Mouse (Mus musculus) embryo, embryonic 11.5 days (tissue): ENCODE measurements around the gene Tbc1d10c.
A peak's percentile ranks its signal among the peaks of the same experiment; 100 is the strongest.

Experiments
- DNase-seq: peaks from one replicate; pipeline ENCODE4 v3.0.0-alpha.2; 2012; ENCODE audit warnings: low read depth, low spot score

Tbc1d10c gene

GRCm38 (mm10) chr19:4190831-4191334, at the start of gene Tbc1d10c:
Gene Tbc1d10c (minus strand): TSS chr19:4191284.
- no peak for DNase-seq

GRCm38 (mm10) chr19:4240247-4240668, 49.2 kb upstream of the Tbc1d10c start:
- DNase-seq = no peak

- no peak for DNase-seq
Measured at GRCm38 (mm10) chr19:4234548-4234947, 43.5 kb upstream of the Tbc1d10c start.

GRCm38 (mm10) chr19:4232651-4233050, 41.6 kb upstream of the Tbc1d10c start:
- DNase-seq = no peak

- DNase-seq = no peak
Measured at GRCm38 (mm10) chr19:4232186-4232572, 41.1 kb upstream of the Tbc1d10c start.

GRCm38 (mm10) chr19:4231253-4232185, 40.4 kb upstream of the Tbc1d10c start, which contains the start of gene Pold4:
Gene Pold4 (plus strand): TSS chr19:4231899.
- DNase-seq = peak; percentile 86

GRCm38 (mm10) chr19:4230415-4230814, 39.3 kb upstream of the Tbc1d10c start:
- DNase-seq = no peak

- no peak for DNase-seq
Measured at GRCm38 (mm10) chr19:4229451-4230076, 38.5 kb upstream of the Tbc1d10c start.

- no peak for DNase-seq
Measured at GRCm38 (mm10) chr19:4228891-4229290, 37.8 kb upstream of the Tbc1d10c start.

- peak; percentile 79 for DNase-seq
Measured at GRCm38 (mm10) chr19:4227894-4228678, 37.0 kb upstream of the Tbc1d10c start.

- DNase-seq = no peak
Measured at GRCm38 (mm10) chr19:4227446-4227845, 36.4 kb upstream of the Tbc1d10c start.

- no peak for DNase-seq
Measured at GRCm38 (mm10) chr19:4226779-4227178, 35.7 kb upstream of the Tbc1d10c start.

- DNase-seq = no peak
Measured at GRCm38 (mm10) chr19:4222165-4222564, 31.1 kb upstream of the Tbc1d10c start.

- no peak for DNase-seq
Measured at GRCm38 (mm10) chr19:4220957-4221743, 30.1 kb upstream of the Tbc1d10c start.

- no peak for DNase-seq
Measured at GRCm38 (mm10) chr19:4220416-4220815, 29.3 kb upstream of the Tbc1d10c start.

- DNase-seq = no peak
Measured at GRCm38 (mm10) chr19:4219943-4220342, 28.9 kb upstream of the Tbc1d10c start.

- no peak for DNase-seq
Measured at GRCm38 (mm10) chr19:4218784-4219183, 27.7 kb upstream of the Tbc1d10c start.

- no peak for DNase-seq
Measured at GRCm38 (mm10) chr19:4218293-4218692, 27.2 kb upstream of the Tbc1d10c start.

- DNase-seq = no peak
Measured at GRCm38 (mm10) chr19:4217855-4218254, 26.8 kb upstream of the Tbc1d10c start.

- no peak for DNase-seq
Measured at GRCm38 (mm10) chr19:4217140-4217539, 26.1 kb upstream of the Tbc1d10c start.
